Mouse (Mus musculus) neural tube, embryonic 14.5 days (tissue): ENCODE results near the gene Hfm1. TPM values are rescaled to one million over a fixed set of nuclear protein-coding genes. Genes with fewer than 3 reads are reported as not detected.

Source experiments
- ATAC-seq: fragments of 200-750 bp; cut with Nextera tagmentation; 2 replicates; pipeline ENCODE4 v1.8.0; 2017; ENCODE audit warnings: low read depth, mild to moderate bottlenecking, moderate TSS enrichment, moderate library complexity
- H3K27ac ChIP-seq: fragments of 300-500 bp; sonication (generic); 2 replicates; pipeline ENCODE4 v1.5.1; 2014; ENCODE audit warnings: low read depth, mild to moderate bottlenecking, control low read depth, low read length, moderate library complexity, mixed read lengths
- H3K27me3 ChIP-seq: fragments of 300-500 bp; sonication (generic); 2 replicates; pipeline ENCODE4 v1.6.1; 2014; ENCODE audit warnings: low read length; ENCODE audit not compliant: control insufficient read depth, insufficient read depth
- H3K36me3 ChIP-seq: fragments of 300-500 bp; sonication (generic); 2 replicates; pipeline ENCODE4 v1.6.1; 2014; ENCODE audit warnings: low read length, mixed read lengths; ENCODE audit not compliant: control insufficient read depth, insufficient read depth
- H3K4me1 ChIP-seq: fragments of 300-500 bp; sonication (generic); 2 replicates; pipeline ENCODE4 v1.6.1; 2014; ENCODE audit warnings: low read length; ENCODE audit not compliant: control insufficient read depth, insufficient read depth
- H3K4me2 ChIP-seq: fragments of 300-500 bp; sonication (generic); 2 replicates; pipeline ENCODE4 v1.6.1; 2014; ENCODE audit warnings: mild to moderate bottlenecking, low read depth, low read length, control low read depth
- H3K4me3 ChIP-seq: fragments of 300-500 bp; sonication (generic); 2 replicates; pipeline ENCODE4 v1.5.1; 2014; ENCODE audit warnings: low read depth, low read length, control low read depth, mixed read lengths
- H3K9ac ChIP-seq: fragments of 300-500 bp; sonication (generic); replicated peaks from 2 replicates; pipeline ENCODE4 v1.6.1; 2014; ENCODE audit warnings: low read depth, mild to moderate bottlenecking, control low read depth, low read length, mixed read lengths
- H3K9me3 ChIP-seq: fragments of 300-500 bp; sonication (generic); 2 replicates; pipeline ENCODE4 v1.6.1; 2016; ENCODE audit warnings: low read length; ENCODE audit not compliant: control insufficient read depth
- WGBS: fragments of 180-500 bp; shearing (Covaris S2); extraction: QIAGEN DNeasy Blood & Tissue Kit; methylation state at CpG from one replicate; pipeline ENCODE4 v1.1.7; 2014; 5-methylcytosine and 5-hydroxymethylcytosine counted together
- polyA plus RNA-seq: library from polyadenylated mRNA; unstranded; fragments of >200 nt; fragmentation: Nextera tagmentation; extraction: Ambion mirVana; gene quantifications from 2 replicates; pipeline ENCODE4 v1.2.1, GENCODE M21; 2014

Gene Hfm1
- polyA plus RNA-seq, 1 experiment from 2014 or later: 8.4 TPM

DNA sequence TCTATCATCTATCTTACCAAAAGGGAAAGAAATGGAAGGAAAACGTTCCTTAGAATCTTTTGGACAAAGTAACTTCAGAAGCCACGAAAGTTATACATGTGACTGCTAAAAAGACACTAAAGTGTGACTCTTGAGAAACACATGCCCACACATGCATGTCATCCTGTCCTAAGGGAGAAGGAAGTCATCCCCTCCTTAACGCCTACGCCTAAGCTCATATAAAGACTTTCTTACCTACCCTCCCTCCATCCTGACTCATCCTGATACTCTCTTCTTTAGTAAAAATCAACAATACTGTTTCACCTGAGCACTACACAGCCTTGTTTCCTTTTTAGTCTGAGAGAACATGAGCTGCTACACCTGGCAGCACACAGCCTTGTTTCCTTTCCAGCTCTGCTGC, 40.6 kb downstream of the Hfm1 start:
- Histone ChIP-seq H3K27ac (no peak overlapping the region), H3K4me1 (no peaks in the 10 kb centered on the region), H3K9me3 (no peaks in the 10 kb centered on the region), H3K4me2 (no peak overlapping the region), H3K4me3 (no peak overlapping the region), H3K9ac (no peak overlapping the region), H3K36me3 (no peaks in the 10 kb centered on the region), H3K27me3 (no peaks in the 10 kb centered on the region)
- ATAC-seq: no peak
- 96% methylated on average over 4 of the region's 4 CpGs for WGBS

GRCm38 (mm10) chr5:106876438-106876837, 49.7 kb downstream of the Hfm1 start:
- Histone ChIP-seq H3K36me3 (no peaks in the 10 kb centered on the region), H3K4me1 (no peaks in the 10 kb centered on the region), H3K27ac (no peak overlapping the region), H3K4me2 (no peak overlapping the region), H3K4me3 (no peak overlapping the region), H3K9me3 (no peaks in the 10 kb centered on the region), H3K27me3 (no peaks in the 10 kb centered on the region), H3K9ac (no peak overlapping the region)
- 68% methylated on average over 1 of the region's 1 CpGs for WGBS
- ATAC-seq: no peak

GRCm38 (mm10) chr5:106860415-106860814, 65.7 kb downstream of the Hfm1 start:
- no peaks in the 10 kb centered on the region for H3K4me1 ChIP-seq
- H3K27ac ChIP-seq: no peak overlapping the region

DNA sequence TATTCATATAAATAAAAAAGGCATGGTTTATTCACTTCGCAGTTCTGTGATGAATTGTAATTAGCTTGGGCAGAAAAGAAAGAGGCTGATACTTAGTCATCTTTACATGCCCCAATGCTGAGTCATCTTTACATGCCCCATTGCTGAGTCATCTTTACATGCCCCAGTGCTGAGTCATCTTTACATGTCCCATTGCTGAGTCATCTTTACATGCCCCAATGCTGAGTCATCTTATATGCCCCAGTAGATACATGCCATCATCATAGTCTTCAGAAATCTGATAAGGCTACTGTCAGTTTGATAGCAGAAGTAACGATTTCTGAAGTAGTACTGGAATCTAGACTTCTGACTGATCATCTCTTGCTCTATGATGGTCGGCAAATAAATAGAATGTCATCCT, 72.8 kb downstream of the Hfm1 start:
- Histone ChIP-seq H3K9ac (no peak overlapping the region), H3K4me2 (no peak overlapping the region), H3K4me3 (no peak overlapping the region), H3K4me1 (no peaks in the 10 kb centered on the region), H3K27ac (no peak overlapping the region), H3K9me3 (no peaks in the 10 kb centered on the region), H3K36me3 (no peaks in the 10 kb centered on the region), H3K27me3 (no peaks in the 10 kb centered on the region)
- ATAC-seq: no peak
- WGBS: 96% methylated on average over 3 of the region's 3 CpGs

More at GRCm38 (mm10) chr5:106860415-106860814, 65.7 kb downstream of the Hfm1 start:
- 42% methylated on average over 3 of the region's 3 CpGs for WGBS
- Histone ChIP-seq H3K4me3 (no peak overlapping the region), H3K36me3 (no peaks in the 10 kb centered on the region), H3K9me3 (no peaks in the 10 kb centered on the region), H3K27me3 (no peaks in the 10 kb centered on the region), H3K9ac (no peak overlapping the region), H3K4me2 (no peak overlapping the region)
- ATAC-seq: peak; percentile 49; the same call in 1 of the 2 replicates

DNA sequence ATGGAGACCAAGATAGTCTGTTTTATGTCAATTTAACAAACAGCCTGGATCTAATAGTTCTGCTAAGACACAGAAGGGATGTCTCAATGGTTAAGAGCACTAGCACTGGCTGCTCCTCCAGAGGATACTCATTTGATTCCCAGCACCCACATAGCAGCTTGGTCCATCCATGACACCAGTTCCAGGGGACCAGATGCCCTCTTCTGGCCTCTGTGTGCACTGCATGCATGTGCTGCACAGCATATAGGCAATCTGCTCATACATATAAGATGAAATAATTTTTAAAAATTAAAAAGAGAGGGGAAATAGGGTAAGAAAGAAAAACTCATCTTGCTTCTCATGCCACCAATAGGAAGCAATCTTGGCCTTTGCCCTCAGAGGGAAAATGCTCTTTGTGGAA, 79.1 kb downstream of the Hfm1 start:
- no peak overlapping the region for H3K4me2 ChIP-seq
- no peaks in the 10 kb centered on the region for H3K36me3 ChIP-seq
- H3K4me1 ChIP-seq: no peaks in the 10 kb centered on the region
- no peak for ATAC-seq
- H3K9ac ChIP-seq: no peak overlapping the region
- no peak overlapping the region for H3K27ac ChIP-seq
- no peaks in the 10 kb centered on the region for H3K9me3 ChIP-seq
- H3K4me3 ChIP-seq: no peak overlapping the region
- H3K27me3 ChIP-seq: no peaks in the 10 kb centered on the region

- no peaks in the 10 kb centered on the region for H3K4me1 ChIP-seq
- 82% methylated on average over 2 of the region's 2 CpGs for WGBS
- no peak for ATAC-seq
Measured at GRCm38 (mm10) chr5:106843906-106844305, 82.2 kb downstream of the Hfm1 start.

GRCm38 (mm10) chr5:106833025-106833424, 93.1 kb downstream of the Hfm1 start:
- ATAC-seq: no peak
- no peaks in the 10 kb centered on the region for H3K4me1 ChIP-seq
- no peak overlapping the region for H3K4me2 ChIP-seq
- 1% methylated on average over 7 of the region's 7 CpGs for WGBS
- no peak overlapping the region for H3K27ac ChIP-seq
- H3K4me3 ChIP-seq: no peak overlapping the region
- H3K36me3 ChIP-seq: no peaks in the 10 kb centered on the region
- H3K27me3 ChIP-seq: no peaks in the 10 kb centered on the region
- H3K9me3 ChIP-seq: no peaks in the 10 kb centered on the region
- no peak overlapping the region for H3K9ac ChIP-seq

More at GRCm38 (mm10) chr5:106843906-106844305, 82.2 kb downstream of the Hfm1 start:
- no peaks in the 10 kb centered on the region for H3K36me3 ChIP-seq
- H3K9ac ChIP-seq: no peak overlapping the region
- no peaks in the 10 kb centered on the region for H3K9me3 ChIP-seq
- H3K27me3 ChIP-seq: no peaks in the 10 kb centered on the region
- H3K4me3 ChIP-seq: no peak overlapping the region
- H3K27ac ChIP-seq: no peak overlapping the region
- H3K4me2 ChIP-seq: no peak overlapping the region

DNA sequence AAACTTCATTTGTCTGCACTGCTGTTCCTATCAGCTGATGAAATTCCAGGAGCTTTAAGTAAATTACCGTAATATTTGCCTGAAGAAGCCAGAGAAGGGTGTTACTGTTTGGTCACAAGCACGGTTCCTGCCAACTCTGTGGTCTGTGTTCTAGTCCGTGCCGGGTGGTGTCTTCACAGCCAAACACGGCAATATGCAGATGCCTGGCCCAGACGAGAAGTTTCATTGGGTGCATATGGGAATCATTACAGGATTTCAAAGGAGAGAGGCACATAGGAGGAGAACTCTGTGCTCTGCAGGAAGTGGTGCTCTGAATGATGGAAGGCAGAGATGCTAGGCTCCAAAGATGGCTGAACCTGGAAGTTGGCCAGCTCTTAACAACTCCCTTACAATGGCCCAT, 94.7 kb downstream of the Hfm1 start:
- Histone ChIP-seq H3K4me3 (no peak overlapping the region), H3K9ac (no peak overlapping the region), H3K4me2 (no peak overlapping the region), H3K27ac (no peak overlapping the region), H3K27me3 (no peaks in the 10 kb centered on the region), H3K9me3 (no peaks in the 10 kb centered on the region), H3K36me3 (no peaks in the 10 kb centered on the region), H3K4me1 (no peaks in the 10 kb centered on the region)
- no peak for ATAC-seq
- WGBS: 86% methylated on average over 6 of the region's 6 CpGs

- no peak overlapping the region for H3K4me3 ChIP-seq
- no peak overlapping the region for H3K4me2 ChIP-seq
- no peaks in the 10 kb centered on the region for H3K4me1 ChIP-seq
- WGBS: 71% methylated on average over 4 of the region's 4 CpGs
- no peak overlapping the region for H3K27ac ChIP-seq
- H3K27me3 ChIP-seq: no peaks in the 10 kb centered on the region
- H3K9me3 ChIP-seq: no peaks in the 10 kb centered on the region
- ATAC-seq: no peak
- no peaks in the 10 kb centered on the region for H3K36me3 ChIP-seq
- no peak overlapping the region for H3K9ac ChIP-seq
Measured at GRCm38 (mm10) chr5:106830775-106831174, 95.3 kb downstream of the Hfm1 start.

DNA sequence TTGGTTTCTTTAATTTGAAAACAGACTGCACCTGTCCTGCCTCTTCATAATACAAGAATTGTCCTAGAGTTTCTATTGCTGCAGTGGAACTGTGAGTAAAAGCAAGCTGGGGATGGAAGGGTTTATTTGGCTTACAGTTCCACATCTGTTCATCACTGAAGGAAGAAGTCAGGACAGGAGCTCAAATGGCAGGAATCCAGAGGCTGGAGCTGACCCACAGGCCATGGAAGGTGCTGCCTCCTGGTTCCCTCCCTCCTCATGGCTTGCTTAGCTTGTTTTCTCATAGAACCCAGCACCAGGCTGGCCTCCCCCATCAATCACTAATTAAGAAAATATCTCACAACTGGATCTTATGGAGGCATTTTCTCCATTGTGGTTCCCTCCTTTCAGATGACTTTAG, 99.4 kb downstream of the Hfm1 start:
- Histone ChIP-seq H3K4me1 (0 out of 2 replicates have a peak, but pooled peaks cover 2% of the 10 kb centered on the region), H3K9me3 (no peaks in the 10 kb centered on the region), H3K36me3 (no peaks in the 10 kb centered on the region), H3K4me3 (no peak overlapping the region), H3K4me2 (no peak overlapping the region), H3K9ac (no peak overlapping the region), H3K27ac (no peak overlapping the region), H3K27me3 (no peaks in the 10 kb centered on the region)
- no peak for ATAC-seq
